Mouse (Mus musculus) layer of hippocampus, adult 8-10 months (tissue): ENCODE data around the gene Usp22. TPM values are rescaled to one million over a fixed set of nuclear protein-coding genes. Genes with fewer than 3 reads are reported as not detected.
"Not testable (repeated sequence)": the region's sequence is repeated elsewhere in the genome, so short reads cannot be mapped to it uniquely, and the experiment has no call there.

Experiments used
- DNase-seq, 2 experiments: peaks; one replicate each; pipeline ENCODE4 v3.0.0; 2022; ENCODE audit warnings: low spot score in 2 of 2
- total RNA-seq, 4 experiments: library from RNA; stranded (reverse); gene quantifications; 2 replicates each; pipeline ENCODE4 v1.2.4; 2022

Usp22 gene
- total RNA-seq, 4 experiments from 2014 or later, result 195 to 218 (median 201) TPM

GRCm38 (mm10) chr11:61192123-61192522, 17.3 kb upstream of the Usp22 start:
- DNase-seq, result not testable (repeated sequence)

- DNase-seq, result no peak
These were observed 15.9 kb upstream of the Usp22 start for GRCm38 (mm10) chr11:61190776-61191175.

GRCm38 (mm10) chr11:61183820-61184219, 9.0 kb upstream of the Usp22 start:
- no peak for DNase-seq

- no peak for DNase-seq
These were observed 6.8 kb upstream of the Usp22 start for GRCm38 (mm10) chr11:61181624-61182023.

- peak in 1 of 2 experiments; percentile 38 for DNase-seq
These were observed 5.5 kb upstream of the Usp22 start for GRCm38 (mm10) chr11:61180361-61180760.

- no peak for DNase-seq
These were observed 1.5 kb upstream of the Usp22 start for GRCm38 (mm10) chr11:61176321-61176720.

GRCm38 (mm10) chr11:61175778-61176177, 923 bp upstream of the Usp22 start:
- DNase-seq, result no peak

GRCm38 (mm10) chr11:61174291-61174820, 499 bp downstream of the Usp22 start:
- peak; percentile 34 to 37 for DNase-seq

- not testable (repeated sequence) for DNase-seq
These were observed 1.4 kb downstream of the Usp22 start for GRCm38 (mm10) chr11:61173477-61173876.

GRCm38 (mm10) chr11:61170184-61170583, 4.7 kb downstream of the Usp22 start:
- DNase-seq, result no peak

GRCm38 (mm10) chr11:61164881-61165280, 10.0 kb downstream of the Usp22 start:
- DNase-seq, result no peak

- no peak for DNase-seq
These were observed 10.5 kb downstream of the Usp22 start for GRCm38 (mm10) chr11:61164366-61164765.

- DNase-seq, result no peak
These were observed 11.5 kb downstream of the Usp22 start for GRCm38 (mm10) chr11:61163341-61163740.

- no peak for DNase-seq
These were observed 12.1 kb downstream of the Usp22 start for GRCm38 (mm10) chr11:61162776-61163175.

- no peak for DNase-seq
These were observed 13.7 kb downstream of the Usp22 start for GRCm38 (mm10) chr11:61161121-61161520.

- no peak for DNase-seq
These were observed 14.8 kb downstream of the Usp22 start for GRCm38 (mm10) chr11:61159796-61160732.

- no peak for DNase-seq
These were observed 16.7 kb downstream of the Usp22 start for GRCm38 (mm10) chr11:61158141-61158540.

GRCm38 (mm10) chr11:61155727-61156126, 19.1 kb downstream of the Usp22 start:
- peak; percentile 48 to 55 for DNase-seq

GRCm38 (mm10) chr11:61150233-61151001, 24.4 kb downstream of the Usp22 start:
- DNase-seq, result no peak

- no peak for DNase-seq
These were observed 27.6 kb downstream of the Usp22 start for GRCm38 (mm10) chr11:61147300-61147683.

GRCm38 (mm10) chr11:61146645-61147299, 28.1 kb downstream of the Usp22 start:
- DNase-seq, result no peak
